Mouse (Mus musculus) forebrain, embryonic 14.5 days (tissue): ENCODE data around the gene Olfr102. TPM values are rescaled to one million over a fixed set of nuclear protein-coding genes. Genes with fewer than 3 reads are reported as not detected.

ENCODE experiments used
- ATAC-seq: fragments of 200-750 bp; cut with Nextera tagmentation; 2 replicates; pipeline ENCODE4 v1.8.0; 2017; ENCODE audit warnings: mild to moderate bottlenecking, moderate library complexity
- DNase-seq: peaks from one replicate; pipeline ENCODE4 v3.0.0-alpha.2; 2015; ENCODE audit warnings: low spot score
- H3K27ac ChIP-seq: fragments of 300-500 bp; sonication (generic); 2 replicates; pipeline ENCODE4 v1.5.1; 2014; ENCODE audit warnings: low read depth, mild to moderate bottlenecking, control low read depth, low read length, moderate library complexity
- H3K27me3 ChIP-seq: fragments of 300-500 bp; sonication (generic); replicated peaks from 2 replicates; pipeline ENCODE4 v1.6.1; 2014; ENCODE audit warnings: low read length, control low read depth, mixed read lengths; ENCODE audit not compliant: control insufficient read depth, insufficient read depth
- H3K36me3 ChIP-seq: fragments of 300-500 bp; sonication (generic); 2 replicates; pipeline ENCODE4 v1.6.1; 2014; ENCODE audit warnings: low read length, control low read depth; ENCODE audit not compliant: control insufficient read depth, insufficient read depth
- H3K4me1 ChIP-seq: fragments of 300-500 bp; sonication (generic); 2 replicates; pipeline ENCODE4 v1.6.1; 2014; ENCODE audit warnings: antibody characterized with exemption, low read length, control low read depth; ENCODE audit not compliant: control insufficient read depth, insufficient read depth
- H3K4me2 ChIP-seq: fragments of 300-500 bp; sonication (generic); 2 replicates; pipeline ENCODE4 v1.6.1; 2014; ENCODE audit warnings: mild to moderate bottlenecking, control low read depth, low read length
- H3K4me3 ChIP-seq: fragments of 300-500 bp; sonication (generic); 2 replicates; pipeline ENCODE4 v1.5.1; 2014; ENCODE audit warnings: low read depth, low read length, control low read depth
- H3K9ac ChIP-seq: fragments of 300-500 bp; sonication (generic); 2 replicates; pipeline ENCODE4 v1.6.1; 2014; ENCODE audit warnings: mild to moderate bottlenecking, low read length, control low read depth, moderate library complexity
- H3K9me3 ChIP-seq: fragments of 300-500 bp; sonication (generic); replicated peaks from 2 replicates; pipeline ENCODE4 v1.6.1; 2016; ENCODE audit warnings: low read length, control low read depth, mixed read lengths; ENCODE audit not compliant: control insufficient read depth
- WGBS: fragments of 180-500 bp; shearing (Covaris S2); extraction: QIAGEN DNeasy Blood & Tissue Kit; methylation state at CpG from one replicate; pipeline ENCODE4 v1.1.7; 2014; 5-methylcytosine and 5-hydroxymethylcytosine counted together
- polyA plus RNA-seq: library from polyadenylated mRNA; unstranded; fragments of >200 nt; fragmentation: Nextera tagmentation; extraction: Ambion mirVana; gene quantifications from 2 replicates; pipeline ENCODE4 v1.2.1, GENCODE M21; 2014

Gene Olfr102
- polyA plus RNA-seq, 1 experiment from 2014 or later, result not detected

DNA sequence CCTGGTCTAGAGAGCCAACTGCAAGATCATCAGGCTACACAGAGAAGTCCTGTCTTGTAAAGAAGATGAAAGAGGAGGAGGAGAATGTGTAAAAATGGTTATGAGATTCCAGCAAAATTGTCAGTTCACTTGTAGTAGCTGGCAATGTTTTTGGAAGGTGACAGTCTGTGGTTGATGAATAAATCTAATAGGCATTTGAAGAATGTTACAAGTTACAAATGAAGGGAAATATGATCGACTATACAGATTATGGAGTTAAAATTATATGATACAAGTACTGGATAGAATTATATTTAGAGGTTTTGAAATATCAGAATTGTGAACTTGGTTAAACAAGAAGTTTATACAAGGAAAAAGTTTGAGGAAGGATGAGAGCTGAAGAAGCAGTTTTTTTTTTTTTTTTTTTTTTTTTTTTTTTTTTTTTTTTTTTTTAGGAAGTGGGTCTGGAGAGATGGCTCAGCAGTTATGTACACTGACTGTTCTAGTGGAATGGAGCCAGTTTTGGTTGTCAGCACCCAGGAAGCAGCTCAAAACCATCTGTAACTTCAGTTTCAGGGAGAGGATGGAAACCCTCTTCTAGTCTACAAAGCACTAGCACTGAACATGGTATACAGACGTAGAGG, 41.1 kb downstream of the Olfr102 start:
- Histone ChIP-seq H3K27ac (no peak overlapping the region), H3K4me2 (no peak overlapping the region), H3K9ac (no peak overlapping the region), H3K9me3 (no peaks in the 10 kb centered on the region), H3K27me3 (no peaks in the 10 kb centered on the region), H3K36me3 (no peaks in the 10 kb centered on the region), H3K4me3 (no peak overlapping the region), H3K4me1 (no peaks in the 10 kb centered on the region)
- ATAC-seq (no peak), DNase-seq (no peak)
- WGBS, result 74% methylated on average over 2 of the region's 2 CpGs

DNA sequence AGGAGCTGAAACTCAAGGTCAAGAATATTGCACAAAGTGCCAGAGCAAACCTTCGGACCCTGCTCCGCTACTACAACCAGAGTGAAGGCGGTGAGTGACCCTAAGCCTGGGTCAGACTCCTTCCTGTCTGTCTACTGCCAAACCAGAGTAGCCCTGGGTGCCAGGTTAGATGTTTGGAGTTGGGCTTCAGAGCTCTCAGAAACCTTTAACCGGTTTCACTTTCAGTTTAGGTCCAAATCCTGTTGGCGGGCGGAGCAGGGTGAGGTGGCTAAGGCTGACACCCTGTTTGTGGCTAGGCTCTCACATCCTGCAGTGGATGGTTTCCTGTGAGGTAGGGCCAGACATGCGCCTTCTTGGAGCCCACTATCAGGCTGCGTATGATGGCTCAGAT, 46.2 kb downstream of the Olfr102 start:
- 70% methylated on average over 8 of the region's 8 CpGs for WGBS

DNA sequence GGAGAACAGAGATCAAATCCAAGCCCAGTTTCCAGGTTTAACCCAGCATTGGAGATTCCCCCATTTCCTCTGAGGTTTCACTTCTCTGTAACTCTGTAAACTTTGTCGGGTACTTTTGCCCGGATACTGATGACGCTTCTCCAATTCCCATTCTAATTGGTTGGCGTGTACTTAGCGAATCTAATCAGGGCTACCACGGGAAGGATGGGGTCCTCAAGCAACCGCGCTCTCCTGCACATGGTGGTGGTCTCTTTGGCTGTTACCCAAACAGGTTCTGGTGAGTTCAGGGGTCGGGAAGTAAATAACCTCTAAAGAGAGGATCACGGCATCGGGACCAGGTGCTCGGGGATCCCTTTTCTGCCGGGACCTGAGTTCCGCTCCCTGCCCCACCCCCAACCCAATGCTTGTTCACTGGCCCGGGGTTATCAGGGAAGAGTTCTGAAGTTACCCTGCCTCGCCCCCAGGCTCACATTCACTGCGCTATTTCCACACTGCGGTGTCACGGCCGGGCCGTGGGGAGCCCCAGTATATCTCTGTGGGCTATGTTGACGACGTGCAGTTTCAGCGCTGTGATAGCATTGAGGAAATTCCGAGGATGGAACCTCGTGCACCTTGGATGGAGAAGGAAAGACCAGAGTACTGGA, 46.7 kb downstream of the Olfr102 start, which contains the start of gene H2-M3:
Gene H2-M3 (plus strand): TSS at position 163 of the 644 bp plus-strand sequence.
- no peaks in the 10 kb centered on the region for H3K9me3 ChIP-seq
- H3K4me2 ChIP-seq, result peak within 1 kb of the TSS; percentile 92
- DNase-seq, result peak; percentile 93
- no peaks in the 10 kb centered on the region for H3K27me3 ChIP-seq
- H3K27ac ChIP-seq, result no peak within 1 kb of the TSS
- 3% methylated on average over 26 of the region's 26 CpGs for WGBS
- no peaks in the 10 kb centered on the region for H3K36me3 ChIP-seq
- H3K9ac ChIP-seq, result peak within 1 kb of the TSS; percentile 49
- ATAC-seq, result peak; percentile 99
- H3K4me3 ChIP-seq, result peak within 1 kb of the TSS; percentile 42
- H3K4me1 ChIP-seq, result 0 out of 2 replicates have a peak, but pooled peaks cover 3% of the 10 kb centered on the region

More for the DNA sequence above, 46.2 kb downstream of the Olfr102 start:
- DNase-seq, result no peak
- peak overlapping the region; percentile 92 for H3K4me2 ChIP-seq
- no peaks in the 10 kb centered on the region for H3K36me3 ChIP-seq
- H3K9ac ChIP-seq, result peak overlapping the region; percentile 49; the same call in 1 of the 2 replicates
- 0 out of 2 replicates have a peak, but pooled peaks cover 3% of the 10 kb centered on the region for H3K4me1 ChIP-seq
- no peaks in the 10 kb centered on the region for H3K9me3 ChIP-seq
- no peaks in the 10 kb centered on the region for H3K27me3 ChIP-seq
- peak overlapping the region; percentile 42 for H3K4me3 ChIP-seq
- H3K27ac ChIP-seq, result no peak overlapping the region
- no peak for ATAC-seq

DNA sequence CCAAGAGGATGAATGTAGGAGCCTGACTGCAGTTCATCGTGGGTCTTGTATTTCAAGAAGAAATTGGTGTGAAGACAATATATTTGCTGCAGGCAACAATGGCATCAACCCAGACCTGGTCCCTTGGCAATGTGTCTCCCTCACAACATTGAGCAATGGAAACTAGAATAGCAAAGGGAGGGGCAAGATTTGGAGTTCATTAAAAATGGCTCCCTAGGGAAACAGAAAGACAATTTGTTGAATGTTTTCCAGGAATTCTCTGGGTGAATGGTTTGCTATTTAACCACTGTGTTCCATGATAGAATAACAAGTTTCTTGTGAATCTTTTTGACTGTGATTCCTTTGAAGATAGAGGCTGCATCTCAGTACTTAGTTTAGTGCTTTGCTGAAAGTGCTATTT, 53.2 kb downstream of the Olfr102 start, which contains the start of gene Olfr98:
Gene Olfr98 (minus strand): TSS at position 124 of the 400 bp plus-strand sequence.
- Histone ChIP-seq H3K4me2 (no peak within 1 kb of the TSS), H3K36me3 (no peaks in the 10 kb centered on the region), H3K9me3 (no peaks in the 10 kb centered on the region), H3K9ac (no peak within 1 kb of the TSS), H3K4me1 (no peaks in the 10 kb centered on the region), H3K4me3 (no peak within 1 kb of the TSS), H3K27ac (no peak within 1 kb of the TSS), H3K27me3 (no peaks in the 10 kb centered on the region)
- ATAC-seq, result no peak
- DNase-seq, result no peak
- 67% methylated on average over 1 of the region's 1 CpGs for WGBS

Other genes with a start within 250 kb of the Olfr102 start
- not detected in 2 replicates for gene Olfr90, start 228.6 kb downstream of the Olfr102 start, polyA plus RNA-seq
- gene Olfr91, start 218.8 kb downstream of the Olfr102 start, polyA plus RNA-seq, result not detected in 2 replicates
- not detected in 2 replicates for gene Olfr92, start 197.0 kb downstream of the Olfr102 start, polyA plus RNA-seq
- gene Olfr93, start 155.6 kb downstream of the Olfr102 start, polyA plus RNA-seq, result not detected in 2 replicates
- gene Ubd, start 123.2 kb downstream of the Olfr102 start, polyA plus RNA-seq, result not detected in 2 replicates
- gene Olfr94, start 116.1 kb downstream of the Olfr102 start, polyA plus RNA-seq, result not detected in 2 replicates
- gene Olfr95, start 103.9 kb downstream of the Olfr102 start, polyA plus RNA-seq, result not detected in 2 replicates
- gene Olfr96, start 96.9 kb downstream of the Olfr102 start, polyA plus RNA-seq, result not detected in 2 replicates
- gene Olfr97, start 79.7 kb downstream of the Olfr102 start, polyA plus RNA-seq, result not detected in 2 replicates
- gene Olfr98, start 53.3 kb downstream of the Olfr102 start, polyA plus RNA-seq, result not detected in 2 replicates
- gene H2-M3, start 46.8 kb downstream of the Olfr102 start, polyA plus RNA-seq, result 1.1 and 1.2 TPM in 2 replicates
- gene Olfr99, start 33.6 kb downstream of the Olfr102 start, polyA plus RNA-seq, result not detected in 2 replicates
- gene Olfr101, start 12.7 kb downstream of the Olfr102 start, polyA plus RNA-seq, result not detected in 2 replicates
- gene Olfr103, start 22.6 kb upstream of the Olfr102 start, polyA plus RNA-seq, result not detected in 2 replicates
- not detected in 2 replicates for gene Olfr104-ps, start 42.5 kb upstream of the Olfr102 start, polyA plus RNA-seq
- gene Olfr105-ps, start 62.0 kb upstream of the Olfr102 start, polyA plus RNA-seq, result not detected in 2 replicates
- gene Olfr106-ps, start 73.3 kb upstream of the Olfr102 start, polyA plus RNA-seq, result not detected in 2 replicates
- gene Olfr107, start 82.2 kb upstream of the Olfr102 start, polyA plus RNA-seq, result not detected in 2 replicates
- not detected in 2 replicates for gene Olfr108, start 128.4 kb upstream of the Olfr102 start, polyA plus RNA-seq
- not detected in 2 replicates for gene Olfr109, start 141.9 kb upstream of the Olfr102 start, polyA plus RNA-seq
- gene H2-M2, start 166.5 kb upstream of the Olfr102 start, polyA plus RNA-seq, result not detected in 2 replicates
- gene Olfr110, start 175.4 kb upstream of the Olfr102 start, polyA plus RNA-seq, result not detected in 2 replicates
- not detected in 2 replicates for gene Olfr111, start 191.0 kb upstream of the Olfr102 start, polyA plus RNA-seq